Mouse (Mus musculus): ENCODE measurements at regions not wholly inside any gene's neighbourhood (a gene's known extent, or its start where the extent isn't known, plus 50 kb on each side); places are given as distances from the start of the nearest gene placed in this dataset.

GRCm38 (mm10) chr2:92782621-92783020, 132.3 kb upstream of the Syt13 start:
- no peak overlapping the region for H3K4me2 ChIP-seq (replicated peaks)
- no peak overlapping the region for H3K9ac ChIP-seq
- WGBS, result 68% methylated on average over 4 of the region's 4 CpGs
- no peaks in the 10 kb centered on the region for H3K27me3 ChIP-seq
- no peaks in the 10 kb centered on the region for H3K4me1 ChIP-seq
- H3K9me3 ChIP-seq, result no peaks in the 10 kb centered on the region
- H3K36me3 ChIP-seq, result no peaks in the 10 kb centered on the region
- no peak overlapping the region for H3K27ac ChIP-seq
- H3K4me3 ChIP-seq, result no peak overlapping the region
- no peak for ATAC-seq (ENCODE audit: insufficient number of reproducible peaks, insufficient read depth, low FRiP score, low TSS enrichment)

- WGBS, result 60% methylated on average over 2 of the region's 2 CpGs
- no peaks in the 10 kb centered on the region for H3K36me3 ChIP-seq
- ATAC-seq (ENCODE audit: insufficient number of reproducible peaks, insufficient read depth, low FRiP score, low TSS enrichment), result no peak
- H3K27ac ChIP-seq, result no peak overlapping the region
- no peaks in the 10 kb centered on the region for H3K4me1 ChIP-seq
- H3K27me3 ChIP-seq, result no peaks in the 10 kb centered on the region
- H3K9me3 ChIP-seq, result no peaks in the 10 kb centered on the region
- no peak overlapping the region for H3K4me3 ChIP-seq
- no peak overlapping the region for H3K4me2 ChIP-seq (replicated peaks)
- no peak overlapping the region for H3K9ac ChIP-seq
Measured at GRCm38 (mm10) chr2:92784916-92785315, 130.0 kb upstream of the Syt13 start.

- Histone ChIP-seq H3K27me3 (no peaks in the 10 kb centered on the region), H3K9ac (no peak overlapping the region), H3K4me1 (no peaks in the 10 kb centered on the region), H3K4me2 (replicated peaks) (no peak overlapping the region), H3K9me3 (no peaks in the 10 kb centered on the region), H3K4me3 (no peak overlapping the region), H3K27ac (no peak overlapping the region), H3K36me3 (no peaks in the 10 kb centered on the region)
- 67% methylated on average over 4 of the region's 4 CpGs for WGBS
- no peak for ATAC-seq (ENCODE audit: insufficient number of reproducible peaks, insufficient read depth, low FRiP score, low TSS enrichment)
Measured at GRCm38 (mm10) chr2:92787925-92788410, 126.9 kb upstream of the Syt13 start.

- Histone ChIP-seq H3K36me3 (no peaks in the 10 kb centered on the region), H3K27ac (no peak overlapping the region), H3K9ac (no peak overlapping the region), H3K4me2 (replicated peaks) (no peak overlapping the region), H3K9me3 (no peaks in the 10 kb centered on the region), H3K4me1 (no peaks in the 10 kb centered on the region), H3K4me3 (no peak overlapping the region), H3K27me3 (no peaks in the 10 kb centered on the region)
- ATAC-seq (ENCODE audit: insufficient number of reproducible peaks, insufficient read depth, low FRiP score, low TSS enrichment), result no peak
- 86% methylated on average over 5 of the region's 5 CpGs for WGBS
Measured at GRCm38 (mm10) chr2:92788875-92789274, 126.0 kb upstream of the Syt13 start.

- no peaks in the 10 kb centered on the region for H3K27me3 ChIP-seq
- no peaks in the 10 kb centered on the region for H3K9me3 ChIP-seq
- 90% methylated on average over 2 of the region's 2 CpGs for WGBS
Measured at GRCm38 (mm10) chr2:92790374-92790773, 124.5 kb upstream of the Syt13 start.

GRCm38 (mm10) chr2:92799770-92800169, 115.1 kb upstream of the Syt13 start:
- Histone ChIP-seq H3K4me3 (no peak overlapping the region), H3K27me3 (no peaks in the 10 kb centered on the region), H3K9ac (no peak overlapping the region), H3K9me3 (no peaks in the 10 kb centered on the region; the same call in 1 of the 2 replicates), H3K4me1 (no peaks in the 10 kb centered on the region), H3K36me3 (no peaks in the 10 kb centered on the region), H3K27ac (no peak overlapping the region), H3K4me2 (replicated peaks) (no peak overlapping the region)
- ATAC-seq (ENCODE audit: insufficient number of reproducible peaks, insufficient read depth, low FRiP score, low TSS enrichment), result no peak
- WGBS, result 91% methylated on average over 4 of the region's 4 CpGs

More at GRCm38 (mm10) chr2:92790374-92790773, 124.5 kb upstream of the Syt13 start:
- Histone ChIP-seq H3K27ac (no peak overlapping the region), H3K9ac (no peak overlapping the region), H3K4me1 (no peaks in the 10 kb centered on the region), H3K36me3 (no peaks in the 10 kb centered on the region), H3K4me2 (replicated peaks) (no peak overlapping the region), H3K4me3 (no peak overlapping the region)
- no peak for ATAC-seq (ENCODE audit: insufficient number of reproducible peaks, insufficient read depth, low FRiP score, low TSS enrichment)

- 67% methylated on average over 5 of the region's 5 CpGs for whole genome bisulfite sequencing
- Histone ChIP-seq H3K4me2 (replicated peaks) (no peak overlapping the region), H3K9me3 (no peaks in the 10 kb centered on the region; the same call in 1 of the 2 replicates), H3K4me1 (peaks cover 7% of the 10 kb centered on the region), H3K27me3 (no peaks in the 10 kb centered on the region), H3K9ac (no peak overlapping the region), H3K36me3 (no peaks in the 10 kb centered on the region), H3K4me3 (no peak overlapping the region), H3K27ac (no peak overlapping the region)
- no peak for ATAC-seq (ENCODE audit: insufficient number of reproducible peaks, insufficient read depth, low FRiP score, low TSS enrichment)
Measured at GRCm38 (mm10) chr2:92800667-92801066, 114.2 kb upstream of the Syt13 start.

GRCm38 (mm10) chr2:92804916-92805315, 110.0 kb upstream of the Syt13 start:
- no peak for ATAC-seq (ENCODE audit: insufficient number of reproducible peaks, insufficient read depth, low FRiP score, low TSS enrichment)
- no peaks in the 10 kb centered on the region; the same call in 1 of the 2 replicates for H3K9me3 ChIP-seq
- no peak overlapping the region for H3K4me2 ChIP-seq (replicated peaks)
- peaks cover 29% of the 10 kb centered on the region for H3K4me1 ChIP-seq
- H3K27me3 ChIP-seq, result no peaks in the 10 kb centered on the region
- no peak overlapping the region for H3K9ac ChIP-seq
- H3K36me3 ChIP-seq, result no peaks in the 10 kb centered on the region
- 50% methylated on average over 1 of the region's 1 CpGs for WGBS
- H3K4me3 ChIP-seq, result no peak overlapping the region
- H3K27ac ChIP-seq, result peak overlapping the region; percentile 67; the same call in 1 of the 2 replicates

GRCm38 (mm10) chr2:92805761-92806160, 109.1 kb upstream of the Syt13 start:
- H3K27me3 ChIP-seq, result no peaks in the 10 kb centered on the region
- H3K4me3 ChIP-seq, result no peak overlapping the region
- no peak overlapping the region for H3K4me2 ChIP-seq (replicated peaks)
- no peak overlapping the region for H3K9ac ChIP-seq
- peak overlapping the region; percentile 67 for H3K27ac ChIP-seq
- ATAC-seq (ENCODE audit: insufficient number of reproducible peaks, insufficient read depth, low FRiP score, low TSS enrichment), result no peak
- H3K4me1 ChIP-seq, result peaks cover 29% of the 10 kb centered on the region
- H3K9me3 ChIP-seq, result no peaks in the 10 kb centered on the region; the same call in 1 of the 2 replicates
- WGBS, result 25% methylated on average over 4 of the region's 4 CpGs
- H3K36me3 ChIP-seq, result no peaks in the 10 kb centered on the region

GRCm38 (mm10) chr2:92806481-92807195, 108.3 kb upstream of the Syt13 start:
- 4% methylated on average over 4 of the region's 7 CpGs for WGBS
- H3K27me3 ChIP-seq, result no peaks in the 10 kb centered on the region
- ATAC-seq (ENCODE audit: insufficient number of reproducible peaks, insufficient read depth, low FRiP score, low TSS enrichment), result peak; percentile 43
- H3K27ac ChIP-seq, result peak overlapping the region; percentile 67
- H3K4me1 ChIP-seq, result peaks cover 29% of the 10 kb centered on the region
- no peak overlapping the region for H3K4me3 ChIP-seq
- H3K36me3 ChIP-seq, result no peaks in the 10 kb centered on the region
- H3K9me3 ChIP-seq, result no peaks in the 10 kb centered on the region; the same call in 1 of the 2 replicates
- H3K9ac ChIP-seq, result no peak overlapping the region; the same call in 1 of the 2 replicates
- H3K4me2 ChIP-seq (replicated peaks), result 0 out of 2 replicates have a peak overlapping the region, but pooled peaks have one; percentile 1

- H3K27ac ChIP-seq, result no peak overlapping the region
Measured at GRCm38 (mm10) chr2:92807404-92807803, 107.5 kb upstream of the Syt13 start.

GRCm38 (mm10) chr2:92808121-92808520, 106.8 kb upstream of the Syt13 start:
- Histone ChIP-seq H3K27me3 (no peaks in the 10 kb centered on the region), H3K4me3 (no peak overlapping the region), H3K4me2 (replicated peaks) (no peak overlapping the region), H3K9me3 (no peaks in the 10 kb centered on the region; the same call in 1 of the 2 replicates), H3K9ac (no peak overlapping the region), H3K27ac (no peak overlapping the region), H3K36me3 (no peaks in the 10 kb centered on the region), H3K4me1 (peaks cover 29% of the 10 kb centered on the region)
- 64% methylated on average over 4 of the region's 4 CpGs for WGBS
- ATAC-seq (ENCODE audit: insufficient number of reproducible peaks, insufficient read depth, low FRiP score, low TSS enrichment), result no peak

More at GRCm38 (mm10) chr2:92807404-92807803, 107.5 kb upstream of the Syt13 start:
- peaks cover 29% of the 10 kb centered on the region for H3K4me1 ChIP-seq
- H3K4me2 ChIP-seq (replicated peaks), result no peak overlapping the region
- ATAC-seq (ENCODE audit: insufficient number of reproducible peaks, insufficient read depth, low FRiP score, low TSS enrichment), result no peak; the same call in 1 of the 2 replicates
- no peaks in the 10 kb centered on the region for H3K27me3 ChIP-seq
- no peak overlapping the region for H3K4me3 ChIP-seq
- no peak overlapping the region for H3K9ac ChIP-seq
- 9% methylated on average over 8 of the region's 8 CpGs for WGBS
- H3K36me3 ChIP-seq, result no peaks in the 10 kb centered on the region
- H3K9me3 ChIP-seq, result no peaks in the 10 kb centered on the region; the same call in 1 of the 2 replicates
